Mouse (Mus musculus) kidney, embryonic 15.5 days (tissue): Measurements from ENCODE around the gene Mcl1. TPM values are rescaled to one million over a fixed set of nuclear protein-coding genes. Genes with fewer than 3 reads are reported as not detected.
A peak's percentile ranks its signal among the peaks of the same experiment; 100 is the strongest.

Experiments used
- ATAC-seq: fragments of 200-750 bp; cut with Nextera tagmentation; replicated peaks from 2 replicates; pipeline ENCODE4 v1.8.0; 2017; ENCODE audit warnings: moderate TSS enrichment; ENCODE audit not compliant: low FRiP score
- H3K27ac ChIP-seq: fragments of 300-500 bp; sonication (generic); 2 replicates; pipeline ENCODE4 v1.5.1; 2015; ENCODE audit warnings: mild to moderate bottlenecking, inconsistent platforms
- H3K27me3 ChIP-seq: fragments of 300-500 bp; sonication (generic); 2 replicates; pipeline ENCODE4 v1.6.1; 2015; ENCODE audit warnings: inconsistent platforms
- H3K36me3 ChIP-seq: fragments of 300-500 bp; sonication (generic); 2 replicates; pipeline ENCODE4 v1.6.1; 2015; ENCODE audit warnings: inconsistent platforms
- H3K4me1 ChIP-seq: fragments of 300-500 bp; sonication (generic); 2 replicates; pipeline ENCODE4 v1.6.1; 2015; ENCODE audit warnings: inconsistent platforms
- H3K4me2 ChIP-seq: fragments of 300-500 bp; sonication (generic); 2 replicates; pipeline ENCODE4 v1.6.1; 2015; ENCODE audit warnings: moderate library complexity, mild to moderate bottlenecking, inconsistent platforms
- H3K4me3 ChIP-seq: fragments of 300-500 bp; sonication (generic); replicated peaks from 2 replicates; pipeline ENCODE4 v1.5.1; 2015; ENCODE audit warnings: mild to moderate bottlenecking, inconsistent platforms
- H3K9ac ChIP-seq: fragments of 300-500 bp; sonication (generic); 2 replicates; pipeline ENCODE4 v1.6.1; 2015; ENCODE audit warnings: mild to moderate bottlenecking, inconsistent platforms
- H3K9me3 ChIP-seq: fragments of 300-500 bp; sonication (generic); replicated peaks from 2 replicates; pipeline ENCODE4 v1.6.1; 2016; ENCODE audit warnings: inconsistent platforms
- WGBS: fragments of 180-500 bp; shearing (Covaris S2); methylation state at CpG from one replicate; pipeline ENCODE4 v1.1.7; 2015; ENCODE audit warnings: mixed read lengths; 5-methylcytosine and 5-hydroxymethylcytosine counted together
- polyA plus RNA-seq: library from polyadenylated mRNA; unstranded; fragments of >200 nt; fragmentation: Nextera tagmentation; extraction: Ambion mirVana; gene quantifications from 2 replicates; pipeline ENCODE4 v1.2.1, GENCODE M21; 2015

The Mcl1 gene
- polyA plus RNA-seq, 1 experiment from 2014 or later = 51.2 TPM

- Histone ChIP-seq H3K27ac (no peak overlapping the region), H3K36me3 (peaks cover 93% of the 10 kb centered on the region), H3K9ac (no peak overlapping the region), H3K4me3 (no peak overlapping the region), H3K4me2 (no peak overlapping the region), H3K4me1 (peaks cover 15% of the 10 kb centered on the region), H3K9me3 (no peaks in the 10 kb centered on the region), H3K27me3 (no peaks in the 10 kb centered on the region)
- no peak for ATAC-seq
- 65% methylated on average over 6 of the region's 6 CpGs for WGBS
Observed at GRCm38 (mm10) chr3:95631304-95631703, 27.3 kb upstream of the Mcl1 start.

DNA sequence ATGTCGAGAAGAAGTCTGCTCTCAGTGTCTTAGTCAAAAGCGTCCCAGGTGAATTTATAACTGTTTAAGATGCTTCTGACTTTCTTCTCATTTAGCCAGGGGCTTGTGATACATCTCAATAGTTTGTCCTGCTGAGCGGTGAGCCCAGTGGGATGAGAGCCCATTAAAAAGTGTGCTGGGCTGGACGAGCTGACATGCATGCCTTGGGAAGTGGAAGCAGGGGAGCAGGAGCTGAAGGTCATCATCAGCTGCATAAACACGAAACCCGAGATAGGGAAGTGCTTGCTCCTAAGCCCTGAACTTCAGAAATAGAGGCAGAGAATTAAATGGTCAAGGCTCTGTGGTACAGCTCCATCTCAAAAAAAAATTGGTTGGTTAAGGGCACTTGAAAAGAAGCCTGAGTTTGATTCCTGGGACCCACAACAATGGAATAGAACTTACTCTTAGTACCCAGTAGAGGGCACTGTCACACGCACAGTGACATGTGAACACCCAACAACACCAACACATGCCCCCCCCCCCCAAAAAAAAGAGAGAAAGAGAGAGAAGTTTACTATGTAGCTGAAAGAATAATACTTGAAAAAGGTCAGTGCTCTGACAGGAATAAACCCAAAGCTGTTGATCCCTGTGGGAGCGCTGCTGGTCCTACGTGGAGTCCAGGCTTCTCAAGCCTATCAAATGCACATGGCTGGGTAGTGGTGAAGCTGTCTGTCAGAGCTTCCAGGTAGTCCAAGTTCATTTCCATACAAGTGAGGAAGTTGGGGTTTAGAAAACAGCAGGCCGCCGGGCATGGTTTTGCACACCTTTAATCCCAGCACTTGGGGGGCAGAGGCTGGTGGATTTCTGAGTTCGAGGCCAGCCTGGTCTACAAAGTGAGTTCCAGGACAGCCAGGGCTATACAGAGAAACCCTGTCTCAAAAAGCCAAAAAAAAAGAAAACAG is 25.7 kb upstream of the Mcl1 start:
- Histone ChIP-seq H3K4me1 (peaks cover 4% of the 10 kb centered on the region; the same call in 1 of the 2 replicates), H3K36me3 (peaks cover 91% of the 10 kb centered on the region), H3K9me3 (no peaks in the 10 kb centered on the region), H3K4me3 (no peak overlapping the region), H3K27me3 (no peaks in the 10 kb centered on the region), H3K4me2 (no peak overlapping the region), H3K27ac (peak overlapping the region; percentile 48; the same call in 1 of the 2 replicates), H3K9ac (no peak overlapping the region)
- 62% methylated on average over 12 of the region's 12 CpGs for WGBS
- no peak for ATAC-seq

- Histone ChIP-seq H3K36me3 (peaks cover 85% of the 10 kb centered on the region), H3K27me3 (no peaks in the 10 kb centered on the region), H3K9me3 (no peaks in the 10 kb centered on the region), H3K27ac (peak overlapping the region; percentile 59), H3K4me2 (no peak overlapping the region), H3K9ac (no peak overlapping the region), H3K4me3 (no peak overlapping the region), H3K4me1 (peaks cover 4% of the 10 kb centered on the region; the same call in 1 of the 2 replicates)
- ATAC-seq = no peak
- 51% methylated on average over 4 of the region's 4 CpGs for WGBS
Observed at GRCm38 (mm10) chr3:95635636-95636035, 23.0 kb upstream of the Mcl1 start.

DNA sequence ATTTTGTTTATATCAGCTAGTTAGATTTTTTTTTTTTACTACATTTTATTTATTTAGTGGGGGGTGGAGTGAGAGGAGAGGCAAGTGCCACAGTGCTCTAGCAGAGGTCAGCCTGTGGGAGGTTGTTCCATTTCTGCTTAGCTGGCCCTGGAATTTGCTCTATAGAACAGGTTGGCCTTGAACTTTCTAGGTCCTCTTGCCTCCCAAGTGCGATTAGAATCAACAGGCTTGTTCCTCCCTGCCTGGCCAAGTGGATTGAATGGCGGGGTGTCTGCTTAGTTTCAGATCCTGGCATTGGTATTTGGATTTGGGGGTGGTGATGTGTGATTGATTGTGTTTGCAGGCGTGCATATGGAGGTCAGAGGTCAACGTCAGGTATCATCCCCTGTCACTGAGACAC is 22.5 kb upstream of the Mcl1 start:
- no peak overlapping the region for H3K4me2 ChIP-seq
- H3K9me3 ChIP-seq = no peaks in the 10 kb centered on the region
- ATAC-seq = no peak
- peak overlapping the region; percentile 59; the same call in 1 of the 2 replicates for H3K27ac ChIP-seq
- peaks cover 4% of the 10 kb centered on the region; the same call in 1 of the 2 replicates for H3K4me1 ChIP-seq
- 71% methylated on average over 4 of the region's 4 CpGs for WGBS
- H3K27me3 ChIP-seq = no peaks in the 10 kb centered on the region
- no peak overlapping the region for H3K4me3 ChIP-seq
- no peak overlapping the region for H3K9ac ChIP-seq
- H3K36me3 ChIP-seq = peaks cover 81% of the 10 kb centered on the region

DNA sequence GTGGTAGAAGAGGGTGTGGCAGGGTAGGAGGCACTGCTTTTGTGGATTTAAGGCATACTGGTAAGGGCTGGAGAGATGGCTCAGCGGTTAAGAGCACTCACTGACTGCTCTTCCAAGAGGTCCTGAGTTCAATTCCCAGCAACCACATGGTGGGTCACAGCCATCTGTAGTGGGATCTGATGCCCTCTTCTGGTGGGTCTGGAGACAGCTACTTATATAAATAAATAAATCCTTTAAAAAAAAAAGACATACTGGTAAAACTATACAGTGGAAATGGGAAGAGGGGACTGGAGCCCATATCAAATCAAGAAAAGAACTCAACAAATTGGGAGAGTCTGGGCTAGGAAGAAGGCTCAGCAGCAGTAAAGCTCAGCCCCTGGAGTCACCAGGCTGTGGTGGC is 18.9 kb upstream of the Mcl1 start:
- no peak for ATAC-seq
- Histone ChIP-seq H3K36me3 (peaks cover 46% of the 10 kb centered on the region), H3K4me2 (no peak overlapping the region), H3K9me3 (no peaks in the 10 kb centered on the region), H3K27me3 (no peaks in the 10 kb centered on the region), H3K4me3 (no peak overlapping the region), H3K27ac (no peak overlapping the region), H3K9ac (no peak overlapping the region), H3K4me1 (peaks cover 4% of the 10 kb centered on the region; the same call in 1 of the 2 replicates)
- WGBS = 89% methylated on average over 1 of the region's 1 CpGs

GRCm38 (mm10) chr3:95643097-95643496 is 15.5 kb upstream of the Mcl1 start:
- H3K36me3 ChIP-seq = peaks cover 20% of the 10 kb centered on the region
- no peaks in the 10 kb centered on the region for H3K27me3 ChIP-seq
- no peaks in the 10 kb centered on the region for H3K9me3 ChIP-seq
- H3K27ac ChIP-seq = no peak overlapping the region
- no peak overlapping the region for H3K9ac ChIP-seq
- no peak overlapping the region for H3K4me3 ChIP-seq
- no peaks in the 10 kb centered on the region for H3K4me1 ChIP-seq
- WGBS = 78% methylated on average over 7 of the region's 7 CpGs
- H3K4me2 ChIP-seq = no peak overlapping the region
- no peak for ATAC-seq

- WGBS = 65% methylated on average over 10 of the region's 10 CpGs
- Histone ChIP-seq H3K9me3 (no peaks in the 10 kb centered on the region), H3K4me1 (no peaks in the 10 kb centered on the region; the same call in 1 of the 2 replicates), H3K27ac (no peak overlapping the region), H3K36me3 (0 out of 2 replicates have a peak, but pooled peaks cover under 1% of the 10 kb centered on the region), H3K9ac (no peak overlapping the region), H3K27me3 (no peaks in the 10 kb centered on the region), H3K4me3 (no peak overlapping the region), H3K4me2 (no peak overlapping the region)
- no peak; the same call in 1 of the 2 replicates for ATAC-seq
Observed at GRCm38 (mm10) chr3:95645313-95646235, 13.0 kb upstream of the Mcl1 start.

DNA sequence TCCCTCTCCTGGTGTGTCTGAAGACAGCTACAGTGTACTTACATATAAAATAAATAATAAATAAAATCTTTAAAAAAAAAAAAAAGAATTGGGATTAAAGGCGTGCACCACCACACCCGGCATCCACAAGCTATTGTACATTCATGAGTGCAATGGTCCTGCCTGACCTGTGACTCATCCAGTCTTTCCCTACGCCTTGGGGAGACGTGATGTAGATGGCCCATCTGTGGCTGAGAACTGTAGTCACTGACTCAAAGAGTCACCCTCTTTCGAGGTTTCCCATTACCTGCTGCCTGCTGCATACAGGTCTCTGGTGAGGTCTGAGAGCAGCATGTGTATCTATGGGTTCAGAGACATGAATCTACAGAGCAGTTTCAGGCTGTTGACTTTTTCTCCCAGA is 10.6 kb upstream of the Mcl1 start:
- no peak for ATAC-seq
- Histone ChIP-seq H3K27ac (no peak overlapping the region), H3K9me3 (no peaks in the 10 kb centered on the region), H3K4me2 (no peak overlapping the region), H3K4me3 (no peak overlapping the region), H3K4me1 (peaks cover 4% of the 10 kb centered on the region), H3K27me3 (no peaks in the 10 kb centered on the region), H3K36me3 (no peaks in the 10 kb centered on the region), H3K9ac (no peak overlapping the region)
- 89% methylated on average over 5 of the region's 5 CpGs for WGBS

GRCm38 (mm10) chr3:95650276-95651032 is 8.1 kb upstream of the Mcl1 start:
- H3K4me3 ChIP-seq = no peak overlapping the region
- H3K9ac ChIP-seq = no peak overlapping the region
- no peaks in the 10 kb centered on the region for H3K36me3 ChIP-seq
- H3K4me2 ChIP-seq = no peak overlapping the region
- H3K9me3 ChIP-seq = no peaks in the 10 kb centered on the region
- no peaks in the 10 kb centered on the region for H3K27me3 ChIP-seq
- ATAC-seq = no peak
- WGBS = 59% methylated on average over 6 of the region's 6 CpGs
- peaks cover 10% of the 10 kb centered on the region for H3K4me1 ChIP-seq
- H3K27ac ChIP-seq = peak overlapping the region; percentile 63

DNA sequence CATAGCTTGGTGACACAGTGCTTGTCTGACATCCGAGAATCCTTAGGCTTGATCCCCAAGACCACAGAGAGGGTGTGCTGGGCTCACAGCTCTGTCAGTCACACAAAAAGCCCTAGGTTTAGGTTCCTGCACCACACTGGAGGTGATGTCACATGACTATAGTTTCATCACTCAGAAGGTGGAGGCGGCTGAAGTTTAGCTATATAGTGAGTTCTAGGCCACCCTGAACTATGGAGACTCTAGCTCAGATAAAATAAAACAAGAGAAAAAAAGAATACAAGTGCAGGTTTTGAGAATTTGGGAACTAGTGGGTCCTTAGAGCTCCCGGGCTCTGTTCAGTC is 7.6 kb upstream of the Mcl1 start:
- Histone ChIP-seq H3K27ac (peak overlapping the region; percentile 63), H3K9ac (no peak overlapping the region)
- WGBS = 86% methylated on average over 3 of the region's 3 CpGs

GRCm38 (mm10) chr3:95651391-95652203 is 7.0 kb upstream of the Mcl1 start:
- Histone ChIP-seq H3K36me3 (no peaks in the 10 kb centered on the region), H3K27ac (peak overlapping the region; percentile 63; the same call in 1 of the 2 replicates), H3K27me3 (no peaks in the 10 kb centered on the region), H3K4me2 (no peak overlapping the region), H3K4me1 (peaks cover 10% of the 10 kb centered on the region), H3K9ac (no peak overlapping the region), H3K4me3 (no peak overlapping the region), H3K9me3 (no peaks in the 10 kb centered on the region)
- ATAC-seq = no peak
- WGBS = 86% methylated on average over 16 of the region's 16 CpGs

More for the DNA sequence above, 7.6 kb upstream of the Mcl1 start:
- no peaks in the 10 kb centered on the region for H3K27me3 ChIP-seq
- H3K4me1 ChIP-seq = peaks cover 10% of the 10 kb centered on the region
- H3K36me3 ChIP-seq = no peaks in the 10 kb centered on the region
- H3K9me3 ChIP-seq = no peaks in the 10 kb centered on the region
- no peak overlapping the region for H3K4me2 ChIP-seq
- no peak for ATAC-seq
- no peak overlapping the region for H3K4me3 ChIP-seq
